Mouse (Mus musculus) thymus, postnatal 4 days (tissue): Measurements from ENCODE around the gene Drd3.

Experiments
- DNase-seq: peaks from one replicate; pipeline ENCODE4 v3.0.0; 2021

The Drd3 gene

GRCm38 (mm10) chr16:43753751-43754150 lies at the start of gene Drd3:
Gene Drd3, plus strand, starts transcription at chr16:43754026.
- DNase-seq, result no peak

- DNase-seq, result peak; percentile 42
Measured at GRCm38 (mm10) chr16:43708335-43709061, 45.3 kb upstream of the Drd3 start.

- DNase-seq, result peak; percentile 50
Measured at GRCm38 (mm10) chr16:43709062-43709413, 44.8 kb upstream of the Drd3 start.

- peak; percentile 44 for DNase-seq
Measured at GRCm38 (mm10) chr16:43709432-43710133, 44.2 kb upstream of the Drd3 start.

GRCm38 (mm10) chr16:43710134-43710475 lies 43.7 kb upstream of the Drd3 start:
- DNase-seq, result no peak

GRCm38 (mm10) chr16:43710651-43711050 lies 43.2 kb upstream of the Drd3 start:
- no peak for DNase-seq

- no peak for DNase-seq
Measured at GRCm38 (mm10) chr16:43711361-43711760, 42.5 kb upstream of the Drd3 start.

GRCm38 (mm10) chr16:43724444-43724843 lies 29.4 kb upstream of the Drd3 start:
- peak; percentile 72 for DNase-seq

GRCm38 (mm10) chr16:43729506-43730221 lies 24.2 kb upstream of the Drd3 start:
- no peak for DNase-seq

GRCm38 (mm10) chr16:43730281-43730680 lies 23.5 kb upstream of the Drd3 start:
- DNase-seq, result no peak

- DNase-seq, result no peak
Measured at GRCm38 (mm10) chr16:43732496-43732895, 21.3 kb upstream of the Drd3 start.

- no peak for DNase-seq
Measured at GRCm38 (mm10) chr16:43732900-43733299, 20.9 kb upstream of the Drd3 start.

GRCm38 (mm10) chr16:43737933-43738332 lies 15.9 kb upstream of the Drd3 start:
- no peak for DNase-seq

GRCm38 (mm10) chr16:43740936-43741335 lies 12.9 kb upstream of the Drd3 start:
- DNase-seq, result no peak

- no peak for DNase-seq
Measured at GRCm38 (mm10) chr16:43748424-43748823, 5.4 kb upstream of the Drd3 start.

GRCm38 (mm10) chr16:43752900-43753299 lies 926 bp upstream of the Drd3 start:
- peak; percentile 20 for DNase-seq

- DNase-seq, result no peak
Measured at GRCm38 (mm10) chr16:43772358-43772757, 18.5 kb downstream of the Drd3 start.

GRCm38 (mm10) chr16:43772766-43773165 lies 18.9 kb downstream of the Drd3 start:
- DNase-seq, result no peak

- DNase-seq, result no peak
Measured at GRCm38 (mm10) chr16:43773506-43773905, 19.7 kb downstream of the Drd3 start.

GRCm38 (mm10) chr16:43776886-43777285 lies 23.1 kb downstream of the Drd3 start:
- no peak for DNase-seq

GRCm38 (mm10) chr16:43799541-43799940 lies 45.7 kb downstream of the Drd3 start:
- no peak for DNase-seq

- DNase-seq, result no peak
Measured at GRCm38 (mm10) chr16:43800119-43800721, 46.4 kb downstream of the Drd3 start.

GRCm38 (mm10) chr16:43801137-43801536 lies 47.3 kb downstream of the Drd3 start:
- no peak for DNase-seq
